Mouse (Mus musculus): ENCODE results near the gene Akap2.
A peak's percentile ranks its signal among the peaks of the same experiment; 100 is the strongest.
"Not testable (repeated sequence)": the region's sequence is repeated elsewhere in the genome, so short reads cannot be mapped to it uniquely, and the experiment has no call there.

The Akap2 gene

GRCm38 (mm10) chr4:57879804-57880357 lies 162.4 kb downstream of the Akap2 start:
- peak; percentile 95 for DNase-seq

DNA sequence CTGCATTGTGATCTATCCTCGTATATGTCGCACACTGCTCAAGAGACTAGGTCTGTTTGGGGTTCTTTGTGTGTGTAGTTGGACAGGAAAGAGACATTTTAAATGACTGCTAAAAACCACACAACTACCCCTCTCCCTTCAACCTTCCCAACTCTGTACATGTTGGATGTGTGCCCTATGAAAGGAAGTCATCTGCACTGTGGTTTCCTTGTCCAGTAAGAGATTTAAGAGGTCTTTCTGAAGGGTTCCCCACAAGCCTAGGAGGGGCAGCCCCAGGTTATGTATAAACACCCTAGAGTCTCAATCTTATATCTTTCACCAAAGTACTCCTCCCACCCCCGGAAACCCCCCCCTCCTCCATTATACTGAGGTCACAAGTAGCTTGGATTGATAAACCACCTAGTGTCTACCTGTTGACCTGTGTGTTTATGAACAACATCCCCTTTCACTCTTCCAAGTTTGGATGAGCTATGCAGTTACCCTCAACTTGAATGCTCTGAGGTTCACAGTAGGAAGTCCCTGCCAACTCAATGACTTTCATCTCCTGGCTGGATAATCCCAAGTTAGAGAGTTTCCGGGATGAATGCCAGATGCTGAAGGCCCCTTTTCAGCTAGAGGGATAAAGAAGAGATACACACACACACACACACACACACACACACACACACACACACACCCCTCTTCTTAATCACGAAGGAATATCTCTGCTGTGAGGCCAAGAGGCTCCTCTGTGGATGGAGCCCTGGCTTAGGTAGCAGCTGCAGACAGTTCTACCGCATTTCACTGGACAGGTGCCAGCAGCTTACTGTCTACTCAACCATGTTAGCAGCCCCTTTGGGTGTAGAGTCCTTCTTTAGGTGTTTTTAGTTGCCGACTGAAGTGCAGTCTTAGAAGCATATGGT lies 166.3 kb downstream of the Akap2 start:
- peak; percentile 91 for DNase-seq

DNA sequence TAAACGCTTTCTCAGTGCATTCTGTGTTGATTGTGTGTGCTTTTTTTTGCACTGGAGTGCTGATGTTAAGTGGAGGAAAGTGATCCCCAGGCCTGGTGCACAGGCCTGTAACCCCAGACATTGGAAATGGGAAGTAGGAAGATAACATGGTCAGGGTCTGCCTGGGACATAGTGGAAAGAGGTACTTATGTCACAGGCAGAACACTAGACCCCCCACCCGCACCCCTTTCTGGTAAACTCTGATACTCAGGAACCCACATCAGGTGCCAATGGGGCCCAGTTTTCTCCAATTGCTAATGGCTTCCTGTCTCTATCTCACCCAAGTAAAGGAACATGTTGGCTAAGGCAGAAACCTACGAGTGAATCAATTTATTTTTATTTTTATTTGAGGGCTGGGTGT lies 167.1 kb downstream of the Akap2 start:
- peak; percentile 74 for DNase-seq

DNA sequence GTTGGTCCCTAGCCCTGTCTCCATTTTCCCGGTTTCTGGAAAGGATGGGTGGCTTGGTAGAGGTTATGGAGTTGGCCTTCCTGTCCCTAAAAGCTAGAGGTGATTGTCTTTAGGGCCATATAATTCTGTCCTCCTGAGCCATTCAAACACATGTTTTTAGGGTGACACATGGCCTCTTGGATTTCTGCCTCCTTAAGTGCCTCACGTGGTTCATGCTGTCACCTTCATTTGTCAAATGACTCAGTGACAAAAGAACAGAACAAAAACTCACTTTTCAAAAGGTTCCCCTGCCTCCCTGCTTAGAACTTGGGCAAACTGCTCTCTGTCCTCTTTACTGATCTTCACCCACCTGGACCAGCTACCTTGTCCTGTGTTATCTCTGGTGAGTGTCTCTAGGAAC lies 167.7 kb downstream of the Akap2 start:
- peak; percentile 39 for DNase-seq

DNA sequence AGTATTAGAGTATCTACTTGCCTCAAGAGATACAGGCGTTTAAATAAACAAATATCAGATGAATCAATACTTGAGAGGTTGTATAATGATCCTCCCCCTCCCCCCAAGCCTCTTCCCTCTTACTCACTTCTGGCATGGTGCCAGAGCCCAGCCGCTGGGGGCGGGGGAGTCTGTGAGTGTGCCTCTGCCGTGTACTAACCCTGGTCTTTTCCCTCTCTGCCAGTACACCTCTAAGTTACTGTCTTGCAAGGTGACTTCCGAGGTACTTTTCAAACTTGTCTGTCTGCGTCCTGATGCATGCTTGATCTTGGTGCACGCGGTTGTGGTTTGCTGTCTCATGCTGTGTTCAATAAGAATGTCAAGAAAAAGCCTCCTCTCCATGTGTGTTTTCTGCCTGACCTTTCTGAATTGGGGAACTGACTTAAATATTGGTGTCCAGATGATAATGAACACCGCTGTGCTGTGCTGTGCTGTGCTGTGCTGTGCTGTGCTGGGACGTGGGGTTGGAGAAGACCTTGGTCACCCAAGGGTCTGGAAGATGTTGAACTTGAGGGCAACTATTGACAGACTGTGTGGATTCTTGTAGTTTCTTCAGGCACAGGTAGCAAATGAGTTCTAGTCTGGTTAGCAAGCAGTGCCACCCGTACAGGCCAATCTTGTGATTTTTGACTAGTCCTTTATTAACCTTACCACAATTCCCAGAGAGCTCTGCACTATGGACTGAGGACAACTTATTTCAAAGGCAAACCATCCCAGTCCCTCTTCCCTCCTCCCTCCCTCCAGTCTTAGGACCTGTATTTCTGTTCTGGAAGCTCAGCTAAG lies 168.8 kb downstream of the Akap2 start:
- peak; percentile 92 for DNase-seq

- peak; percentile 58 for DNase-seq
These were observed 169.4 kb downstream of the Akap2 start for GRCm38 (mm10) chr4:57886888-57887230.

- peak; percentile 83 for DNase-seq
These were observed 170.8 kb downstream of the Akap2 start for GRCm38 (mm10) chr4:57888246-57888645.

- DNase-seq: not testable (repeated sequence)
These were observed 171.5 kb downstream of the Akap2 start for GRCm38 (mm10) chr4:57888978-57889377.

DNA sequence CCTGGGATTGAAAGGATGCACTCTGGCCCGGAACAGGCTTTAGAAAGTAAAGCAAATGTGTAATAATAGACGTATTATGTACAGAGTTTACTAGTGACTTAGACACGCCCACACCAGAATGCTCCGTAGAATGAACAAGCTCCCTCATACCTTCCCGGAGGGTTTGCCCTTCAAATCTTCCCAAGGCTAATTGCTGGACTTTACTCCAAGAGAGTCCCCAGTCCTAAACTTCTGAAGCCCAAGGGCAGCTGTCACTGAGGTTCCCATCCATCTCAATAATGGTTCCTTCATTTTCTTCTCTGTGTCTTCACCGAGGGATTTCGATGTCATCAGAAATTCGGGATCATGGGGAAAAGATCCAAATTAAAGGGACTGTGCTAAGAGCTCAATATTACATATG lies 172.3 kb downstream of the Akap2 start:
- no peak for DNase-seq

GRCm38 (mm10) chr4:57892001-57892586 lies 174.6 kb downstream of the Akap2 start:
- no peak for DNase-seq

- DNase-seq: peak; percentile 79
These were observed 177.7 kb downstream of the Akap2 start for GRCm38 (mm10) chr4:57895140-57895539.

DNA sequence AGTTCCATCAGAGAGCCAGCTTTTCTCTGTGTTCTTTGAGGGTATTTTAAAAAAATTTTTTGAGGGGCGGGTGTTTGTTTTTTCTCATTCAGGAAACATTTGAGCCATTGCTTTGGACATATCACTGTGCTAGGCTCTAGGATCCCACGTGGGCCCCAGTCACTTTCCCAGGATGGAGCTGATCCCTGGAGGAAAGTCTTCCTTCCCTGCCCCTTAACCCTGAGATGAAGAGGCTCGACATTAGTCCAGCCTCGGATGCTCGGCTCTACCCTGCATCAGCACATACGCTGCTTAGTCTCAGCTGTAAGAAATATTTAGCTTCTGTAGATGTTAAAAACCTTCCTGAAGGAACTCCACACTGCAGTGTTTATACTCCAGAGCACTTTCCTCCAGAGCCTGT lies 178.4 kb downstream of the Akap2 start:
- peak; percentile 95 for DNase-seq

GRCm38 (mm10) chr4:57896631-57897030 lies 179.2 kb downstream of the Akap2 start:
- DNase-seq: peak; percentile 57

- DNase-seq: no peak
These were observed 183.8 kb downstream of the Akap2 start for GRCm38 (mm10) chr4:57901210-57901609.

DNA sequence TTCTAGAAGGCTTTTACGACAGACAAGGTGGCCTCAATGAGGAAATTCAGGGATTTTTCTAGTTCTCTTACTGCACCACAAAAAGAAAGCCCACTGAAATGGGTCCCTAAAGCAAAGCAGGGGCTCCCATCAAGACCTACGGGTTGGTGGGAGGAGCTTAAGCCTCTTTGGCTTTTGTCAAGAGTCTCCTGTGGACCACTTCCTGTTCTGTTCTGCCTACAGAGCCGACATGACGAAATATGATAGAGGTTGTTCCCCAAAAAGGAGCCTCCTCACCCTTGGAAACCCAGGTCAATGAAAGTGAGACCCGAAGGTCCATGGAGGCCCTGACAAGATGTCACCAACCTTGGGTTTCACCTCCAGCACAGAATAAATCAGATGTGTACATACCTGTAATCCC lies 185.2 kb downstream of the Akap2 start:
- DNase-seq: no peak

DNA sequence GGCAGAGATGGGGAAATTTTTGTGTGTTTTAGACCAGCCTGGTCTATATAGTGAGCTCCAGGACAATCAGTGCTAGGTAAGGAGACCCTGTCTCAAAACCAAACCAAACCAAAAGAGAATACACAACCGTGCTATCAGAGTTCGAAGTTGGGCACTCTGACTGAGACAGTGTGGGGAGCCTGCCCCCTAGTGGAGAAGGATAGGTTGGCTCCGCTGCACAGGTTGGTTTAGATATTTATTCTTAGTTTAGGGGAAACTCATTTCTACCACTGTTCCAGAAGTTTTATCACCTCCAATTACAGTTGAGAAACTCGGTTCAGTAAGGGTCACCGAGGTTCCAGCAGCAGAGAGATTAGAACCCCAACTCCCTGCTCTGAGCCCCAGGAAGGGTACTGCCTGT lies 186.8 kb downstream of the Akap2 start:
- DNase-seq: peak; percentile 91

GRCm38 (mm10) chr4:57904638-57905037 lies 187.2 kb downstream of the Akap2 start:
- no peak for DNase-seq

- DNase-seq: no peak
These were observed 189.3 kb downstream of the Akap2 start for GRCm38 (mm10) chr4:57906708-57907107.

- no peak for DNase-seq
These were observed 191.4 kb downstream of the Akap2 start for GRCm38 (mm10) chr4:57908860-57909259.

DNA sequence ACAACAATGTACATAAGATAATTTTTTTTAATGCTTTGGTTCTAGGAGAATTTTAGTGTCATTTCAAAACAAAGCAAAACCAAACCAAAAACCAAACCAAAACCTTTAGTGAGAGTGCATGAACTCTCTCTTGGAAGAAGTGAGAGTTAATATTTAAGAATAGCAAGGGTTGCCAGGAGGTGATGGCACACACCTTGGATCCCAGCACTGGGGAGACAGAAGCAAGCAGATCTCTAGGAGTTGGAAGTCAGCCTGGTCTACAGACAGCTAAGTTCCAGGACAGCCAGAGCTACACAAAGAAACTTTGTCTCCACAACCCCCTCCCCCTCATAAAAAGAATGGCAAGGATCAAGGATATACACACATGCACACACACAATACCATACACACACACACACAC lies 195.6 kb downstream of the Akap2 start:
- DNase-seq: no peak

DNA sequence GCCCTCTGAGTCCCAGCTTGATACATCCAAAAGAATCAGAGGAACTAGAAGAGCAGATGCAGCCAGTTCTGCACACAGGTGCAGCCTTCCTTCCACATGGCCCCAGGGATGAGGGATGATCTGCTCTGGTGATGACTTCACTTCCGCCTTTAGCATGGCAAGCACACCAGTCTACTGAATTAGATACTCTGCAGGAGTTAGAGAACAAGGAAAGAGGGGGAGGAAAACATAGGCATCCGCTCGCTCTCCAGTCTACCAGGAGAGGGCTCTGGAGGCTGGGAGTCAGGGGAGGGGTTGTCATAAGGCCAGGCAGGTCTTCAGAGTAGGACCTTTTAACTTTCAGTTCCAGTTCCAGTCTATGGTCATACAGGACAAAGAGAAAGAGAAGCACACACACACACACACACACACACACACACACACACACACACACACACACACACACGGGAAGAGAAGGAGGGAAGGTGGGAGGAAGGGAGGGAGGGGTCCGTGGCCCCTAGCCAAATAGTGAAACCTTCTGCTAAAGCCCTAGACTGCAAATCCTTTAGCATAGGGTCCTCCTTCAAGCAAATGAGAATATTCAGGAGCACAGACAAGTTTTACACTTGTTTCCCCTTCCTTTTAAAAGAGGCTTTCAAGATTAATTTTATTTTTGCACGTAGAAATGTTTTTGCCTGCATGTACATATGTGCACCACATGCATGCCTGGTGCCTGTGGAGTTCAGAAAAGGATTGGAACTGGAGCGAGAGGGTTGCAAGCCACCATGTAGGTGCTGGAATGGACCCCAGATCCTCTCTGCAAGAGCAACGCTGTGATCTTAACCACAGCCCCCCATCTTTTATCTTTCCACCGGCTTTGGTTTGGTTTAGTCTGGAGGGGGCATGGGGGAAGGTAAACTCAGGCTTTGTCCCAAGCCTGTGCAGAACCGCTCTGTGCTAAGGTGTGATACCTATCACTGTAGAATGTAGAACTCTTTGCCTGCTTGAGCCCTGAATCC lies 197.0 kb downstream of the Akap2 start:
- no peak for DNase-seq
